Mouse (Mus musculus): ENCODE data around the gene Cpne2. TPM values are rescaled to one million over a fixed set of nuclear protein-coding genes. Genes with fewer than 3 reads are reported as not detected.

Gene Cpne2
- total RNA-seq, 2 experiments from 2014 or later, result 40.0 to 42.4 TPM

DNA sequence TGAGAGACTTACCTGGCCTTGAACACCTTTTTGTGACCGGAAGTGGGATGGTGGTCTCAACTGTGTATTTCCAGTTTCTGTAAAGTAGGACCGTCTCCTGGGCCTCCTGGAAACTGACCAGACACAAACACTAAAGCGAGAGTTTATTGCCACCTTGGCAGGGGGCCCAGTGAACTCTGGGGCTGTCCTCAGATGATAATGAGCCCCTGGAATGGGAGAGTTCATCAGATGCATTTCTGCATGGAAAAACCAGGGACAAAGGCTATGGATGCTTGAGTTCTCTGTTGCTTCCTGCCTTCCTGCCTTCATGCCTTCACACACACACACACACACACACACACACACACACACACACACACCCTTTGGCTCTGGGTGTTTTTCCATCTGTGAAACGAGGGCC is 1.8 kb downstream of the Cpne2 start:
- DNase-seq (ENCODE audit: extremely low spot score in 1 of 2, low spot score in 1 of 2), result no peak

DNA sequence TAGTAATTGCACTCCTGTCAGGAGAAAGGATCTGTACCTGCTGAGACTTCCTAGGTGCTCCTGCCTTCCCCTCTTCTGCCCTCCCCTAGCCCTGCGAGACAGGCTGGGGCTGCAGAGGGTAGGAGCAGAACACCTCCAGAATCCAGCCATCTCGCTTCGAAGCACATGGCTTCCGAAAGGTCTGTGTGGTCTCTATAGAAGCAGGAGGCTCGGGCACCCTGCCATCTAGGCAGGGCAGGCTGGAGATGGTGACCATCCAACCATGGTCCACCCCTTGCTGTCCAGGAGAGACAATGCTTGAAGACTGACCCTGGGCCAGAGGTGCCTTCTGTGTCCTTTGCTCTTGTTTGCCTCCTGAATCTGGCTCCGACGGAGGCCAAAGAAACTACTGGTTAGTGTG is 2.8 kb downstream of the Cpne2 start:
- DNase-seq (ENCODE audit: extremely low spot score in 1 of 2, low spot score in 1 of 2), result no peak

DNA sequence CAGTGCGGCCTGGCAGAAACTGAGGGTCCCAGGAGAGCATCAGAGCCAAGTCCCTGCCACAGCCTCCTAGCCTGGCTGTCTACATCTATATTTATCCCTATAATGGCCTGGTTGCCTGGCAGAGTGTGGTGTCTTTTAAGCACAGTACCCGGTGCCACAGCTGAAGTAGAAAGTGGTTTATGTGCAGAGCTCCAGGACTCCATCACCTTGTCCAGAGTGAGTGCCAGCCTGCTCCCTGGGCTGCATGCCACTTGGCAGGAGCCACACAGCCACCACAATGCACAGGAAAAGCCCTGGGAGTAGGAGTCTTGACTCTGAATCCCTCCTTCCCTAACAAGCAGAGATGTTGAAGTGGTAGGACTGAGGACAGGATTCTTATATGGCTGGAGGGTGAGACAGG is 4.7 kb downstream of the Cpne2 start:
- no peak for DNase-seq (ENCODE audit: extremely low spot score in 1 of 2, low spot score in 1 of 2)

DNA sequence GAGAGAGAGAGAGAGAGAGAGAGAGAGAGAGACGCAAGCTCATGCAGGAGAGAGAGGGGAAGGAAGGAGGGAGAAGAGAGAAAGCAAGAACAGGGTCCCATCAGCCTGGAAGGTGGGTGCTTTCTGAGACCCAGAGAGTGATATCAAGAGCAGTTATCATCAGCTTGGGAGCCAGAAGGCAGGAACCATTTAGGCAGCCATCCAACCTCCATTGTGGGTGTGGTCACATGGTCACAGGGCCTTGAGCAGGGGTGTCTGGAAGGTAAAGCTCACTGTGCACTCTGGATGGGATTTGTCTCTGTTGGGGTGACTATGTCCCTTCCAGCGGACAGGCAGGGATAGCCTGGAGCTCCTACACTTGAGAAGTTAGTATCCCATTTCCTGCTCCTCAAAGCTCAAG is 7.2 kb downstream of the Cpne2 start:
- no peak for DNase-seq (ENCODE audit: extremely low spot score in 1 of 2, low spot score in 1 of 2)

DNA sequence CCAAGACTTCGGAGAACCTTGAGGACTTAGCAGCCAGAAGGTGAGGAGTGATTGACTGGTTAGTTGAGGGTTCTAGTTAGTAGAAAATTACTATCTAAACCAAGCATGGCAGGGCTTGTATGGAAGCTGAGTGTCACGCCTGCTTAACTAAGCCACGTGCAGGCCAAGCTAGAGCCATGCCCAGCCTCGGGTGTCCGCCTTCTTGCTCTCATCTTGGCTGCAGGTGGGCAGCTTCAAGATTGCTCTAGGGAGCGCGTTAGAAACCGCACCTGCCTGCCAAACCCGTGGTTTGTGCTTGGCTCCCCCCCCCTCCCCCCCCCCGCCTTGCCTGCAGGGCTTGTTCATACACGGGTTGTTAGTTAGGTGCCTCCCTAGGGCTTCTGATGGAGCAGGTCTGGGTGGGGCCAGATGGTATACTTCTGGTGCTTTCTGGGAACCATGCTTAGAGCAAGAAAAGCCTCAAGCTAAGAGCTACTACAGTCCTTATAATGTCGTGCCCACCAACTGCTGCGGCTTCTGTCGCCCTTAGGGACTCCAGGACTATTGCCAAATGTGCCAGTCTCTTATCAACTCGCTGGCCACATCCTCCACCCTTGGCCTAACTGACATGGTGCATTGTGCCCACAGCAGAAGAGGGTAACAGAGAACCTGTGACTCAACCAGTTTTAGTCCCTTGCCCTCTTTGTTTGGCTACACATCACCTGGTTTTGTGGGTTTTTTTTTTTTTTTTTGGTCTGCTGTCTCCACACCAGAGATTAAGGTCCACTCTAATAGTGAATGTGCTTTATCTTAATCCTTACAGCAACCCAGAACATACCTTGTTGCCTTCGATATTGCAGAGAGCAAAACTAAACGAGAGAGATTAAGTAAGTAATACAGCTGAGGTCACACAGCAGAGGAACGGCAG is 8.4 kb downstream of the Cpne2 start:
- no peak for DNase-seq (ENCODE audit: extremely low spot score in 1 of 2, low spot score in 1 of 2)

DNA sequence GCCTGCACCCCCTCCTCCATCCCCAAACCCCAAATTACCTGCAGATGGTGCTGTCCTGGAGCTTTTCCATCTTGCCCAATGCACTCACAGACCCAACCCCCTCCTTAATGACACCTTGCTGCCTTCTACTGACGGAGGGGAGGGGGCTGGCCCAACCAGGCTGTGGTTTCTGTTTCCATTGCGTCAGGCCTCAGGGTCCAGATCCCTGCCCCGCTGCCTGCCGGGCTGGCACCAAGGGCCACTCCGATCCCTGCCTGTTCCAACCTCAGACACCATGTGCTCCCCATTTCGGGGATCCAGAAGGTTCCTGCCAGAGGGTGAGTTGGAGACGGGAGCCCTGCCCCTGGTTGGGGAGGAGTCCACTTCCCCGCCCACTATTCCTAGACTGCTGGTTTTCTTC is 11.2 kb downstream of the Cpne2 start:
- no peak for DNase-seq (ENCODE audit: extremely low spot score in 1 of 2, low spot score in 1 of 2)

DNA sequence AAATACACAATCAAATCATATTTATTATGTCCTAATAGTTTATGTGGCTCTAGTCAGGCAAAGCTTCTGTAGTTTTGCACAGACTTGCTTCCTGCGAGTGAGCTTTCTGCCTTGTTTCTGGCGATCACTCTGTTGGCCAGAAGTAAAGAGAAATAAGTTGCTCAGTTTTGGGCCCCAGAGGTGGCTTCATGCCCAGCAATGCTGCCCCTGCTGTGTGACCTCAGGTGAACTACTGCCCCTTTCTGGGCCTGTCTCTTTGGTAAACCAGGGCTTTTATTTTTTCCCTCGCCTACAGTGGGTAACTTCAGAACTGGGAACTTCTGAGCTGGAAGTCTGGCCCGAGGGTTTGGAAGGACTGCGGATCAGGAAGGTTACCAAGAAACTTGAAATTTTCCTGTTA is 16.3 kb downstream of the Cpne2 start:
- no peak for DNase-seq (ENCODE audit: extremely low spot score in 1 of 2, low spot score in 1 of 2)

DNA sequence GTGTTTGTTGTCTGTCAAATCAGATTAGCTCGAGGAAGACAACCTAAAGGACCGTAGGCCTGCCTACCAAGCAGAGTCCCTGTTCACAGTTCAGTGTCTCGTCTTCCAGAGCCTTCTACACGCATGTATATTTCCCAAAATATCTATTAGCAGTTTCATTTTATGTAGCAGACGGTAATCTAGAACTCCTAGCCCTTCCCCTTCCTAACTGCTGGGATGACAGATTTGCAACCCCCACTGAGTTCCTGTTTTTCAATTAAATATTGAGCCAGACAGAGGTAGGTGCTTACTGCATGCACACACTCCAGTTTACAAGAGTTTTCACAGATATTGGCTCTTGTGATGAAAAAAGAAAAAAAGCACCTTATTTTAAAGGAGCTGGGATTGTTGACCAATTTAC is 16.7 kb downstream of the Cpne2 start:
- DNase-seq (ENCODE audit: extremely low spot score in 1 of 2, low spot score in 1 of 2), result no peak

DNA sequence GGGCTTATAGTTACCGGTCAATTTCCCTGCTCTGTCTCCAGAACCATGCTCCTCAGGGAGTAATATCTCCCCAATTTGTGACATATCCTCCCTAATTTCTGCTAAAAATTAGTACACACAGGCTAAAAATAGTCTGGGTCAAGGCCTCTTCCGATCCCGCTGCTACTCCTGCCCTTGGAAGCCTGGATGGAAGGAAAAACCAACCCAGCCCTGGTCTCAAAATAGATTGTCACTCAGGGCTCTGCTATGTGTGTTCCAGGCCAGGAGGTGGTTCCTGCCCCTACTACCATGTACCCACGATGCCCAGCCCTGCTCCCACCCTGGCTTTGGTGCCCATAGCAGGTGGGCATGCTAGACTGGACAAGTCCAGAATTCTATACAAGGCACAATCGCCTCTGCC is 17.2 kb downstream of the Cpne2 start:
- no peak for DNase-seq (ENCODE audit: extremely low spot score in 1 of 2, low spot score in 1 of 2)

DNA sequence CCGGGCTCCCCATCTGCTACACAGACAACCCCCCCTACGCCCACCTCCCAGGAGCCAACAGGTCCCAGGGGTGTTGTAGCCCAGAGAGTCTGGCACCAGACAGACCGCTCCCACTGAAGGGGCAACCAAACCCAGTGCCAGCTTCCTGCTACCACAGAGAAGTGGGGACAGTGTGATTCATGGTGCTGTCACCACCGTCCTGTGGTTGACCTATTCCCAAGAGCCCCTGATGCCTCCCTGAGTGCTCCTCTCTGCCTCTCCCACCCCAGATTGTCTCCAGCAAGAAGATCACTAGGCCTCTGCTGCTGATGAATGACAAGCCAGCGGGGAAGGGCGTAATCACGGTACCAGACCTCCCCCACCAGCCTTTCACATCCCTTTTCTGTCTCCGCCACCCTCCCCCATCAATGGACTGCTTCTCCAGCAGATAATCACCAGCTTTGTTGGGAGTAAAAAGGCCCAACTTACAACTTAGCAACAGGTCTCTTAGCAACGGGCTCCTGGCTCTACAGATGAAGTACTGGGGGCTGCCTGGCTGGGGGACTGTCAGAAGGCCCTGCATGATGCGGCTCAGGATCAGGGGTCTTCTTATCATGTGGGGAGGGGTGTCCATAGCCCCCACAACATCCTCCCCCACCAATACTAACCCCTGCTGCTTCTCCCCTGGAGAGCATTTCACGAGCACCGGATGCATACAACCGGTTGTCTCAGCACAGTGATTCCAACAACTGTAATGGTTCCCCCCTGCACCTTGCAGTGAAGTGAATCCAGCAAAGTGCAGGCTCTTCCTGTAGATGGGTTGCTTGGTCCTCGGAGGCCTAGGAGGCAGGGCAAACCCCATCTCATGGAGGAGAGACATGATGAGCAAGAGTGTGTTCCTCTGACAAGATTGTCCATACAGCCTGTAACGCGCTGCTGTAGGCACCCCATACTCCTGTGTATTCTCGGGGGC is 19.0 kb downstream of the Cpne2 start:
- DNase-seq (ENCODE audit: extremely low spot score in 1 of 2, low spot score in 1 of 2), result peak; percentile 36 to 54

DNA sequence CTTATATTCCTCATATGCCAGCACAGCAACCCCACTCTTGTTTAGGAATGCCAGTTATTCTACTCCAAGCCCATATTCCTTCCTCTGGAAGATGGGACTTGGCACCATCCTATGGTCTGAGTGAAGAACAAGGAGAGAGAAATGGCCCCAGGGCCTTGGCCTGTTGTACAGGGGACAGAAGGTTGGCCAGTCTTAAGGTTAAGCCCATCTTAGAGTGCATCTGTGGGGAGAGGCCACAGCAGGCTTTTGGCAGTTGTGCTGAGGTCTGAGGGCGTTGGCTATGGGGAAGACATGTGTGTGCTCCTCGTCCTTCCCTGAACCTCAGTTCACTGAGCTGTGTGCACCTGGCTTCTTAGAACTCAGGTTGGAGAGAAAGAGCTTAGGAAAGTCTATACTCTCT is 19.9 kb downstream of the Cpne2 start:
- DNase-seq (ENCODE audit: extremely low spot score in 1 of 2, low spot score in 1 of 2), result no peak

DNA sequence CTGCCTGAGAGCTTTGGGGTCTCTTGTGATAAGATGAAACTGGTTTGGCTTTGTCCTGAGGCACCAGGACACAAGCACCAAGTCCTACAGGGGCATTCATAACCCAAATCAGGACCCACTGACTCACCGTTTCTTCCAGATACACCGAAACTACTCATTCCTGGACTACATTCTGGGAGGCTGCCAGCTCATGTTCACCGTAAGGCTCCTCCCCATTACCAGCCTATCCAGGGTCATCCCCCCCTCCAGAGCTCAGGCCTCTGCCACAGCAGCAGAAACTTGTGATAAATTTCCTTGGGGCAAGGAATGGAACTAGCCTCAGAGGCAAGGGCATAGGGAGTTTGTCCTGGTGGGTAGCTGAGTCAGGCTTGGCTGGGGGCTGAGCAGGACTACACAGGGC is 24.5 kb downstream of the Cpne2 start:
- no peak for DNase-seq (ENCODE audit: extremely low spot score in 1 of 2, low spot score in 1 of 2)

DNA sequence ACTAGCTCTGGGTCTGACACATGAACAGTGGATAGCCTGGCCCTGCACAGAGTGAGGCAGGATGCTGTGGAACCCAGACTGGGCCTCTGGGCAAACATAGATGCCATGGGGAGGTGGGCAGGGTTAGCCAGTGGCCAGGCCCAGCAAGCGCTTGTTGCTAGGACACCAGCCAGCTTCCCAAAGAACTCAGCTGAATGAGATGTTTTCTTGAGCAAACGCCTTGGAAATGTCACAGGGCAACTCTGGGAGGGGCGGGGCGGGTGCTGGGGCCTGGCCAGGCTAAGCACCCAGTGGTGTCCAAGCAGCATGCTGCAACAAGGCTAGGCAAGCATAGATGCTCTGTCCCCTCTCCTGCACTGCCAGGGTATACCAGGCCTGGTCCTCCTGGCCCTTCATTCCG is 28.5 kb downstream of the Cpne2 start:
- DNase-seq (ENCODE audit: extremely low spot score in 1 of 2, low spot score in 1 of 2), result no peak

DNA sequence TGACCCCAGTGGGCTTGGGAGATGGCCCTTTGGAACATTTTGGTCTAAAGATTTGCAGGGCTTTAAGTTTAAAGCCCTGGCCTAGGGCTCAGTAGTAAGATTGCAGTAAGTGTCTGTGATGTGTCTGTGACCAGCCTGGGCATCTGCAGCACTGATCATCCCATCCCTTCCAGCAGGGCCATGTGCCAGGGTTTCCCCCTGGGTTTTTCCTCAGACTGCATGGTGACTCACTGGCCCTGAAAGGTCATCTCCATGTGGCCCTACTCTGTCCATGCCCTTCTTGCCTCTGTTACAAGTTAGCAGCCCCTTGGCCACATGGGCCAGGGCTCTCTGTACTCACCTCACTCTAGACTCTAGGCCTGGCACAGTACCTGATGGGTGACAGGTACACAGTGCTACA is 31.6 kb downstream of the Cpne2 start:
- no peak for DNase-seq (ENCODE audit: extremely low spot score in 1 of 2, low spot score in 1 of 2)

DNA sequence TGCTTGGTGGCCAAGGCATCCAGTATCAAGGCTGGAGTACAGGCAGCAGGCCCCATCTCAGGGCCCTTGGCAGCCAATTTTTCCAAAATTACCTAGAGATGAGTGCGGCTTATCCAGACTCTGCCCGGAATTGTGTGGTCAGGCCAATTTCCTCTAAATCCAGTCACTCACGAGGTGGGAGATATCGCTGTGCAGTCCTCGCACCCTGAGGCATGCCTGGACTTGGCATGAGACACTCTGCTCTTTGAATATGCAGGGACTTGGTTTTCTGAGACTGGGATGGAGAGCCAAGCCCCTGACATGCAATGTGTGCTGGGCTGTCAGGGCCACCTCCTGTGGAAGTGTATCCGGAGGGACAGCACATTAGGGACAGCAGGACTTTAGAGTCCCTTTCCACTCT is 33.2 kb downstream of the Cpne2 start:
- DNase-seq (ENCODE audit: extremely low spot score in 1 of 2, low spot score in 1 of 2), result no peak

DNA sequence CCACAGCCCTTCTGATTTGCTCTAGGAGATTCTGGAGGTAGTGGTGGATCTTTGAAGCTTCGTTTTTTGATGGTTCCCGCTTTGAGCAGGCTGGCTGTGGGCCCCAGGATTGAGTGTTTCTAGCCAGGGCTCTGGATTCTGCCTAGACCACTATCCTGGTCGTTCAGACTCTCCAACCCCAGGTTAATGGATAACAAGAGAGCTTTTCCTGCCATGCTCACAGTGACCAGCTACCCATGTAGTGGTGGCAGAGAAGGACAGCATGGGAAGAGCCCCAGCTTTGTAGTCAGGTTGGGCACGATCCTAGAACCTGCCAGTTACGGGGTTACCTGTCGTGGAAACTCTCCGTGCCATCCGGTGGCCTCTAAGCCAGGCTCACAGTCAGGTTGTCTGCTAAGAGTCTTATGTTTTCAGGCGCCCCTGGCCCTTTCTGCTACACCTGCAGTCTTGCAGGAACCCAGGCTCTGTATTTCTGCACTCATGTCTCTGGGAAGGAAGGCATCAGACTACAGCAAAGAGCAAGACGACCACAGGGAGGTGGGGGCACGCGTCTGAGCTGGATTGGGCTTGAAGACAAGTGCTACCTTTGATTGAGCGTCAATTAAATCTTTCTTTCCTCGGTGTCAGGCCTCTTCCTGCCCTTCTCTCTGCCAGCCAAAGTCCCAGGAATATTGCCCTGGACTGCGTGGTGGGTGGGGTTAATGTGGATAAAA is 33.8 kb downstream of the Cpne2 start:
- DNase-seq (ENCODE audit: extremely low spot score in 1 of 2, low spot score in 1 of 2), result no peak

DNA sequence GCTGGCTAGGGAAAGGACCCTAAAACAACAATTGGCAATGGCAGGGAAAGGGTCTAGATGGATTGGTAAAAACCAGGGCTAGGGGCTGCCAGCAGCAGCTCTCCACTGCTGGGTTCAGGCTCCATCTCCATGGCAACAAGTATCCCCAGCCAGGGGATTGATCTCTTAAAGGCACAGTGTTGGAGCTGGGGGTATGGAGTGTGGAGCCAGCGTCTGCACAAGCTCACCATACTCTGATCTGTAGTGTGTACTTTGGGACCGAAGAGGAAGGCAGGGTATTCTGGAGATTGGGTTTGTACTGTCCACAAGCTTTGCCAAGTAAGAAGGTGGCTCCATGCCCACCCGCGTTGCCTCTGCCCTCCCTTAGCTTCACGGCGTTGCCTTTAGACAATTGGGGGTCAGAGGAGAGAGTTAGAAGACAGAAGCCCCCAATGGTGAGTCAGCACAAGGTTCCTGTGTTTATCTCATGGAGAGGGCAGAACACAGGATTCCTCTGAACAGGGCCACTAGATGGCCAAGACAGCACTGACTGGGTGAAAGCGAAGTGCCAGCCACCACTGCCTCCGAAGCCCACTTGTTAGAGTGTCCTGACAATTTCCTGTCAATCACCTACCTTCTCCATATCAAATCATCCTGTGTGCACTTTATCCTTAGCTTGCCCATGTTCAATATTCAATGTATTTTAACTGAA is 34.5 kb downstream of the Cpne2 start:
- DNase-seq (ENCODE audit: extremely low spot score in 1 of 2, low spot score in 1 of 2), result no peak

DNA sequence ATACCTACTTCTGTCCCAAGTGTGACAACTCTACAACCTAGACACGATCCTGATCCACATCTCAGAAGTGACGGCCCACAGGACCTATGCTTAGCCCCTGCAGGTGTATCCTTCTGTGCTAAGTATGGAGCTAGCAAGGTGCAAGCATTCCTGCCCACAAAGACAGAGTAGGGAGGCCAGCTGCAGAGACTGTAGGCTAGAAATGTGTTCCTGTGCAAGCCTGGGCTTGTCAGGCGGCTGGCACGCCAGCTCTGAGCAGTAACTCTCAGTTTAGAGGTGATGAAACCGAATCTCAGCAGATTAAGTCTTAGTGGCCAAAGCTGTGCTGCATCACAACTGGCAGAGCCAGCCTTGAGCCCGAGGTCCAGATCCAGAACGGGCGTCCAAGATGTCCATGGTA is 35.3 kb downstream of the Cpne2 start:
- DNase-seq (ENCODE audit: extremely low spot score in 1 of 2, low spot score in 1 of 2), result no peak

DNA sequence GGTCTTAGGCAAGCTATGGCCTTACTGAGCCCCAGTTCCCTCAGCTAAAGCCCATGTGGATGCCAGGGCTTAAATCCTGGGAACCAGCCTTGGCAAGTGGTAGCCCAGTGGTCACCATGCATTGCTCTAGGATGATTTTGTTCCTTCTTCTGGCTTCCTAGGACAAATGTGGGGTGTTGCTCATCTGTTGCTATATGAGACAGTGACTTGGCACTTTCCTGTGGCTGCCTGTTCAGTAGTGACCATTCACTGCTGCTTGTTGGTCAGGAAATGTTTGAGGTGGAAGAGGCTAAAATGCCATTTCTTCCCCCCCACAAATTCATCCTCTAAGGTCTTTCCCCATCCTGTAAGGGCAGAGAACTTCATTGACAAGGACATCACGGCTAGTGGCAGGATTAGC is 36.6 kb downstream of the Cpne2 start:
- DNase-seq (ENCODE audit: extremely low spot score in 1 of 2, low spot score in 1 of 2), result no peak

DNA sequence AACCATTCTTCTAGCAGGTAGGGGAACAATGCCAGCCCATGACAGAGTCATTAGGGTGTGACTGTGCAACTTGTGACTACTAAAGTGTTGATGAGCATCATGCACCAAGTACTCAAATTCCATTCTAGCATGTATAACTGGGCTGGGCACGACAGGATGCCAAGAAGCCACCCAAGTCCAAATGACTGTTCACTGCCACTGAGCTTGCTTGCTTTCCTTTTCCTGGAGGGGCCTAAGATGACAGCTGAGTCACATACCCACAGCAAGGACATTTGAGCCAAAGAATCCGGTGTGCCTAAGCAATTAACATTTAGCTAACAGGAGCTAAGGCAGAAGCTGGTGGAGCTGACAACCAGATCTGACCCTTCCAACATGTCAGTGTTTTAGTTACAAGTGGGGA is 39.1 kb downstream of the Cpne2 start:
- DNase-seq (ENCODE audit: extremely low spot score in 1 of 2, low spot score in 1 of 2), result no peak
